ENCODE assay signal across 22 mouse cellular contexts in genomic region chr19:27346501-27346900, GRCm38 (mm10). TPM values are rescaled to one million over a fixed set of nuclear protein-coding genes. Genes with fewer than 3 reads are reported as not detected.
DNase-seq lines count a peak whose midpoint lies in the region.
"Had no signal": no experiment of that assay in that cellular context is flagged by ENCODE, and none has a peak within 500 bp of the region (broad histone marks: within the 10 kb centered on the region; RNA-seq: fewer than 3 reads in every experiment).

No protein-coding gene starts in this region.

- no peak overlapping the region for H3K27ac ChIP-seq in midbrain, embryonic 10.5 days (replicated peaks)
- H3K27ac ChIP-seq: embryonic facial prominence, embryonic 13.5 days; forebrain, embryonic 12.5 days; hindbrain, embryonic 10.5 days had no signal

- 94% methylated on average over 1 of the region's 1 CpGs for WGBS in midbrain, embryonic 10.5 days

- H3K4me1 ChIP-seq in midbrain, embryonic 10.5 days, result peaks cover 1% of the 10 kb centered on the region; the same call in 1 of the 2 replicates
- H3K4me1 ChIP-seq: embryonic facial prominence, embryonic 13.5 days; forebrain, embryonic 12.5 days; hindbrain, embryonic 10.5 days had no signal

- H3K36me3 ChIP-seq in midbrain, embryonic 10.5 days, result no peaks in the 10 kb centered on the region
- H3K36me3 ChIP-seq: embryonic facial prominence, embryonic 13.5 days; forebrain, embryonic 12.5 days; G1E; heart, embryonic 12.5 days; hindbrain, embryonic 10.5 days had no signal

- no peaks in the 10 kb centered on the region for H3K27me3 ChIP-seq in midbrain, embryonic 10.5 days (ENCODE audit: low read depth, poor library complexity, severe bottlenecking)
- H3K27me3 ChIP-seq: embryonic facial prominence, embryonic 13.5 days; forebrain, embryonic 12.5 days had no signal

- no peak overlapping the region for H3K4me3 ChIP-seq in midbrain, embryonic 10.5 days
- H3K4me3 ChIP-seq: embryonic facial prominence, embryonic 13.5 days; forebrain, embryonic 12.5 days; heart, embryonic 12.5 days; hindbrain, embryonic 10.5 days had no signal

- no peaks in the 10 kb centered on the region for H3K9me3 ChIP-seq in midbrain, embryonic 10.5 days (replicated peaks)
- H3K9me3 ChIP-seq: embryonic facial prominence, embryonic 13.5 days; forebrain, embryonic 12.5 days; G1E had no signal

- peak; percentile 18 for DNase-seq in heart, adult 11 months
- no peak for DNase-seq in heart, adult 18-20 months
- DNase-seq in kidney, adult 8-10 months, result peak; percentile 54 to 64
- DNase-seq in kidney, postnatal 4 days, result no peak
- DNase-seq in kidney, adult 9 months, result peak; percentile 86
- peak; percentile 60 to 78 for DNase-seq in kidney, postnatal 36 days
- DNase-seq in midbrain, embryonic 10.5 days (ENCODE audit: low spot score), result no peak
- DNase-seq: adrenal gland, adult 2 months; adrenal gland, postnatal 25 days; B cell, adult 2 months; cerebellum, adult 18-20 months; cerebellum, adult 9-11 months; cerebellum, postnatal 36 days; gastrocnemius, postnatal 10 days had no signal

RNA-seq across cellular contexts. Expression of gene Kcnv2, which starts 24.1 kb away (rescaled TPM):
- total RNA-seq in heart, adult 18-20 months (2021), result 1 to 10 TPM; 3.6 to 6.0 TPM
- 0.12 and 0.15 TPM in 2 replicates for polyA plus RNA-seq in midbrain, embryonic 10.5 days (2016; fragmentation: Nextera tagmentation; extraction: Ambion mirVana)
- total RNA-seq: adrenal gland, postnatal 25 days had no signal
- polyA plus RNA-seq: adrenal gland, adult 2 months; CD4-positive, CD25-positive, alpha-beta regulatory T cell, adult 4 months; forebrain, embryonic 12.5 days; forebrain, embryonic 16.5 days; frontal cortex, adult 2 months; G1E had no signal

Comparison
In these comparisons a context has a peak if more than half of its experiments do, and no peak if none do; other contexts are left out.
1. DNase-seq: peak in heart, adult 11 months (single experiment), kidney, adult 8-10 months (2 of 2), kidney, adult 9 months (single experiment) and kidney, postnatal 36 days (2 of 2); none in heart, adult 18-20 months (0 of 2), kidney, postnatal 4 days (0 of 2) and midbrain, embryonic 10.5 days (single experiment).